Mouse (Mus musculus) limb, embryonic 12.5 days (tissue): ENCODE measurements at regions not wholly inside any gene's neighbourhood (a gene's known extent, or its start where the extent isn't known, plus 50 kb on each side); places are given as distances from the start of the nearest gene placed in this dataset.

ENCODE experiments used
- ATAC-seq: fragments of 200-750 bp; cut with Nextera tagmentation; 2 replicates; pipeline ENCODE4 v1.8.0; 2017; ENCODE audit warnings: low read depth, moderate TSS enrichment; ENCODE audit not compliant: insufficient number of reproducible peaks, insufficient read depth, low FRiP score, low TSS enrichment
- H3K27ac ChIP-seq: fragments of 300-500 bp; sonication (generic); 2 replicates; pipeline ENCODE4 v1.5.1; 2016; ENCODE audit warnings: mild to moderate bottlenecking, moderate library complexity
- H3K27me3 ChIP-seq: fragments of 300-500 bp; sonication (generic); 2 replicates; pipeline ENCODE4 v1.6.1; 2016; ENCODE audit warnings: mild to moderate bottlenecking, moderate library complexity
- H3K36me3 ChIP-seq: fragments of 300-500 bp; sonication (generic); 2 replicates; pipeline ENCODE4 v1.6.1; 2016; ENCODE audit warnings: mild to moderate bottlenecking, moderate library complexity
- H3K4me1 ChIP-seq: fragments of 300-500 bp; sonication (generic); replicated peaks from 2 replicates; pipeline ENCODE4 v1.6.1; 2016
- H3K4me2 ChIP-seq: fragments of 300-500 bp; sonication (generic); 2 replicates; pipeline ENCODE4 v1.6.1; 2016; ENCODE audit warnings: mild to moderate bottlenecking, moderate library complexity
- H3K4me3 ChIP-seq: fragments of 300-500 bp; sonication (generic); replicated peaks from 2 replicates; pipeline ENCODE4 v1.5.1; 2016; ENCODE audit warnings: mild to moderate bottlenecking
- H3K9ac ChIP-seq: fragments of 300-500 bp; sonication (generic); replicated peaks from 2 replicates; pipeline ENCODE4 v1.6.1; 2016; ENCODE audit warnings: mild to moderate bottlenecking, moderate library complexity
- H3K9me3 ChIP-seq: fragments of 300-500 bp; sonication (generic); 2 replicates; pipeline ENCODE4 v1.6.1; 2016; ENCODE audit warnings: mild to moderate bottlenecking, moderate library complexity
- WGBS: fragments of 180-500 bp; shearing (Covaris S2); methylation state at CpG from one replicate; pipeline ENCODE4 v1.1.7; 2016; 5-methylcytosine and 5-hydroxymethylcytosine counted together

DNA sequence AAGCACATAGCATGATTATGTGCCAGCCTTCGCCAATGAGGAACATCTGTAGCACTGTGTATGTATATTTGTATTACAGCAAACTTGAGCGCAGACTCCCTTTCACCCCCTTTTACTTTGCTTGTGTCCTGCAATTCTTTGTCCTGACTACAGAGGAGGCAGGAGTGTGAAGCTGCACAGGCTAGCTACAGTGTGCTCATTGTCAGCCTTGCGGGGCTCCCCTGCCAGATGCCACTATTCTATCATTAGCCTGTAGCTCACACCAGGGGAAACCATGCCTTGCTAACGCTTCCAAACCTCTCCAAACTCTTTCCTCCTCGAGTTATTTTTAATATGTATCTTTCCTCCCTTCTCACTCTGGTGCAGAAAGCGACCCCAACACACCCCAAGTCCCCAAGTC, 136.4 kb upstream of the Mpdz start:
- ATAC-seq: peak; percentile 66; the same call in 1 of the 2 replicates
- no peak overlapping the region for H3K9ac ChIP-seq
- H3K4me2 ChIP-seq: no peak overlapping the region
- H3K27me3 ChIP-seq: no peaks in the 10 kb centered on the region
- no peaks in the 10 kb centered on the region for H3K36me3 ChIP-seq
- H3K4me1 ChIP-seq: peaks cover 19% of the 10 kb centered on the region
- no peaks in the 10 kb centered on the region for H3K9me3 ChIP-seq
- peak overlapping the region; percentile 73 for H3K27ac ChIP-seq
- 42% methylated on average over 6 of the region's 6 CpGs for WGBS
- no peak overlapping the region for H3K4me3 ChIP-seq

- no peak for ATAC-seq
- Histone ChIP-seq H3K27me3 (no peaks in the 10 kb centered on the region), H3K9me3 (no peaks in the 10 kb centered on the region), H3K4me1 (peaks cover under 1% of the 10 kb centered on the region; the same call in 1 of the 2 replicates), H3K27ac (no peak overlapping the region), H3K9ac (no peak overlapping the region), H3K4me3 (no peak overlapping the region), H3K36me3 (no peaks in the 10 kb centered on the region), H3K4me2 (no peak overlapping the region)
- 81% methylated on average over 5 of the region's 5 CpGs for WGBS
Measured at GRCm38 (mm10) chr4:81573771-81574170, 131.2 kb upstream of the Mpdz start.

DNA sequence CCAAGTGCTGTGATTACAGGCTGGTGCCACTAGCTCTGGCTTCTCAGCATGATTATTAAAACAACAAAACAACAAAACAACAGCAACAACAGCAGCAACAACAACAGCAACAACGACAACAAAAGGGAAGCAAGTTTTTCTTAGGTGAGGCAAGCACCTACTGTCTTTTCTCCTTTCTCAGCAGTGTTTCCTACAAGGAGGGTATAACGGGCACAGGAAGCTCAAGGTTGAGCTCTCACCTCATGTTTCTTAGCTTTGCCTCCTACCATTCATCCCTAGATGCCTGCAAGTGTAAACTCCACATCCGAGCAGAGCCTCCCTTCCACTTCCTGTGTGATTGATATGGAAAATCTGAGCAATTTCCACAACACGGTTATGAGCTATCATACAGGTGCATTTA, 128.1 kb upstream of the Mpdz start:
- Histone ChIP-seq H3K4me1 (peaks cover 20% of the 10 kb centered on the region), H3K4me2 (no peak overlapping the region), H3K27ac (no peak overlapping the region), H3K9me3 (no peaks in the 10 kb centered on the region), H3K36me3 (no peaks in the 10 kb centered on the region), H3K4me3 (no peak overlapping the region), H3K27me3 (no peaks in the 10 kb centered on the region), H3K9ac (no peak overlapping the region)
- ATAC-seq: no peak
- WGBS: 68% methylated on average over 4 of the region's 4 CpGs

GRCm38 (mm10) chr4:81569531-81569930, 126.9 kb upstream of the Mpdz start:
- ATAC-seq: no peak
- 85% methylated on average over 3 of the region's 3 CpGs for WGBS
- Histone ChIP-seq H3K9me3 (no peaks in the 10 kb centered on the region), H3K4me1 (peaks cover 29% of the 10 kb centered on the region), H3K36me3 (no peaks in the 10 kb centered on the region), H3K27me3 (no peaks in the 10 kb centered on the region), H3K4me2 (no peak overlapping the region), H3K4me3 (no peak overlapping the region), H3K27ac (no peak overlapping the region), H3K9ac (no peak overlapping the region)

DNA sequence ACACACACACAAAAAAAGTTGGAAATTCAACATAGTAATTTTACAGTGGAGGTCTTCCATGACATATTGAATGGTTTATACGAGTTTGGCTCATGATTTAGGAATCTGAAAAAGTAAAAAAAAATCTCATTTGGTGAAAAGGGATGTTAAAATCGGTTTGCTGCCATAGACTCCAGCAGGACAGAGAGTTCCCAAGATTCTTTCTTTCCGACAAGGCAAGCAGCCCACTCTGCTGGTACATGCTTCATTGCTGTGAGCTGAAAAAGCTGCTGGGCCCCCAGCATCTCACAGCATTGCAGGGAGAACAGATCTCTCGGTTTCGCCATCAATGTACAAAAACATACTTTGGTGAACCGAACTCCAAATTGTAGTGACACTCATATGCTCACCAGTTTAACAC, 125.8 kb upstream of the Mpdz start:
- Histone ChIP-seq H3K27ac (no peak overlapping the region), H3K9ac (no peak overlapping the region), H3K27me3 (no peaks in the 10 kb centered on the region), H3K9me3 (no peaks in the 10 kb centered on the region), H3K4me2 (no peak overlapping the region), H3K4me3 (no peak overlapping the region), H3K4me1 (peaks cover 33% of the 10 kb centered on the region), H3K36me3 (no peaks in the 10 kb centered on the region)
- no peak for ATAC-seq
- WGBS: 81% methylated on average over 6 of the region's 6 CpGs

GRCm38 (mm10) chr4:81567928-81568327, 125.3 kb upstream of the Mpdz start:
- no peak overlapping the region for H3K4me2 ChIP-seq
- H3K4me3 ChIP-seq: no peak overlapping the region
- H3K9ac ChIP-seq: no peak overlapping the region
- 51% methylated on average over 5 of the region's 5 CpGs for WGBS
- no peaks in the 10 kb centered on the region for H3K9me3 ChIP-seq
- ATAC-seq: no peak
- no peaks in the 10 kb centered on the region for H3K36me3 ChIP-seq
- H3K27ac ChIP-seq: no peak overlapping the region
- no peaks in the 10 kb centered on the region for H3K27me3 ChIP-seq
- peaks cover 38% of the 10 kb centered on the region for H3K4me1 ChIP-seq

DNA sequence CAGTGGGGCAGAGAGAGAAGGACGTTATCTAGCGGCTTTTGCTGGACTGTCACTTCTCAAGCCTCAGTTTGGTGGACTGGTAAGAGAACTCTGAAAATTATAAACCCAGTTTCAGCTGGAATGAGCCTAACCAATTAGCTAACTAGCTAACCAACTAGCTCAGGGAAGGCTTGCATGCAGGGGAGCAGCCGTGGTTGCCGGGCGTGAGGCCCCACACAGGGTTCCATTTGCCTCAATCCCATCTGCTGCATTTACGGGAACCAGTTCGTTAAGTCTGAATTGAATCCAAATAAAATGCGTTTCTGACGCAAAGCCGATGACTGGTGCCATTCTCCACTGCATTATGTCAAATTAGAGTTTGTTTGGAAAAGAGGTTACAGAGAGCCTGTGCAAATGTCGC, 123.9 kb upstream of the Mpdz start:
- peaks cover 42% of the 10 kb centered on the region for H3K4me1 ChIP-seq
- no peak overlapping the region for H3K9ac ChIP-seq
- H3K4me3 ChIP-seq: no peak overlapping the region
- H3K27me3 ChIP-seq: no peaks in the 10 kb centered on the region
- H3K9me3 ChIP-seq: no peaks in the 10 kb centered on the region
- no peak for ATAC-seq
- WGBS: 45% methylated on average over 11 of the region's 11 CpGs
- H3K27ac ChIP-seq: peak overlapping the region; percentile 23; the same call in 1 of the 2 replicates
- peak overlapping the region; percentile 8; the same call in 1 of the 2 replicates for H3K4me2 ChIP-seq
- H3K36me3 ChIP-seq: no peaks in the 10 kb centered on the region

DNA sequence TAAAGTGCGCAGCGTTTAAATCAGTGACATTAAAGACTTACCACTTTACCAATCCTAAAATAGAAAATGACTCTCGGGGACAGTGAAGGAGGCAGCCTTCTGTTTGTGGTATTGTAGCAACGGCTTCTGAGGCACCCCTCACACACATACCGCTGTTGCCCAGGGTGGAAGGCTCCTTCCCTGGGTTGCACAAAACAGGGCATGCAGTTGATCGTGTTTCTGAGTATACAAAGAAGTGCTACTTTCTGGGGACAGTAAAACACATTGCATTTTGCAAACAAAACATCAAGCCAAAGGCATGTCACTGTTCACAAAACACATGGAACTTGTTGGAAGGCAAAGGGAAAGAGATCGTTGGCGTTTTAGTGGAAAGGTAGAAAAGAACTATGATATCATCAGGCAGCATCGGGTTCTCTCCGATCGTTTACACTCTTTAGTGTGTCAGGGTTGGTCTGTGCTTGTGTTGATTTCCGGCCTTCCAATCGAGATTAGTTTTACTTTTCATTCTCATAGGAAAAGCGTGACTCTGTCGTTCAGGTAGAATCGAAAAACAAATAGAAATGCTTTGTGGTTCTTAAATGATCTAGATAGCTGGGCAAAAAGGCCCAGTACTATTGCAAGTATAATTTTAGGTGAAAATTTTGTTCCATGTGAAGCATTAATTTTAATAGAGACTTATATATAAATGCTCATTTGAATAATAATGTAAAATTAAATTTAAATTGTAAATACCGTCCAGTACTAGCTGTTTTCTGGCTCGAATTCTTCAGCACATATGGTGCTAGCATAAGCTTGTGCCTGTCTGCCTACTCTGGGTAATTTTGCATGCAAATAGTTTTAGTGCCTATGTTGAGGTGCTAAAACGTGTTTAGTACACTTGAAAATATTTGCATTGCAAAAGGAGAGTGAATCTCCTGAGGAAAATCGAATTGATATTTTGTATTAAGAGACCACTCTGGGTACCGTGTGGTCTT, 123.1 kb upstream of the Mpdz start:
- H3K9me3 ChIP-seq: no peaks in the 10 kb centered on the region
- ATAC-seq: no peak
- WGBS: 82% methylated on average over 21 of the region's 21 CpGs
- no peaks in the 10 kb centered on the region for H3K27me3 ChIP-seq
- H3K4me2 ChIP-seq: 0 out of 2 replicates have a peak overlapping the region, but pooled peaks have one; percentile 8
- no peak overlapping the region for H3K9ac ChIP-seq
- H3K36me3 ChIP-seq: no peaks in the 10 kb centered on the region
- peaks cover 48% of the 10 kb centered on the region for H3K4me1 ChIP-seq
- no peak overlapping the region for H3K27ac ChIP-seq
- H3K4me3 ChIP-seq: no peak overlapping the region

GRCm38 (mm10) chr4:81564446-81564845, 121.8 kb upstream of the Mpdz start:
- peaks cover 48% of the 10 kb centered on the region for H3K4me1 ChIP-seq
- H3K27ac ChIP-seq: no peak overlapping the region
- 11% methylated on average over 6 of the region's 6 CpGs for WGBS
- H3K4me2 ChIP-seq: no peak overlapping the region
- no peak for ATAC-seq
- no peak overlapping the region for H3K9ac ChIP-seq
- no peaks in the 10 kb centered on the region for H3K27me3 ChIP-seq
- no peaks in the 10 kb centered on the region for H3K36me3 ChIP-seq
- no peaks in the 10 kb centered on the region for H3K9me3 ChIP-seq
- H3K4me3 ChIP-seq: no peak overlapping the region

- 18% methylated on average over 10 of the region's 10 CpGs for WGBS
- peak overlapping the region; percentile 56 for H3K27ac ChIP-seq
- H3K4me3 ChIP-seq: no peak overlapping the region
- H3K9me3 ChIP-seq: no peaks in the 10 kb centered on the region
- H3K4me2 ChIP-seq: peak overlapping the region; percentile 34
- no peaks in the 10 kb centered on the region for H3K36me3 ChIP-seq
- peaks cover 48% of the 10 kb centered on the region for H3K4me1 ChIP-seq
- no peak overlapping the region for H3K9ac ChIP-seq
- ATAC-seq: no peak
- no peaks in the 10 kb centered on the region for H3K27me3 ChIP-seq
Measured at GRCm38 (mm10) chr4:81563574-81563973, 121.0 kb upstream of the Mpdz start.

GRCm38 (mm10) chr4:81561453-81561852, 118.8 kb upstream of the Mpdz start:
- H3K9ac ChIP-seq: no peak overlapping the region
- 10% methylated on average over 4 of the region's 4 CpGs for WGBS
- H3K27me3 ChIP-seq: no peaks in the 10 kb centered on the region
- no peak overlapping the region for H3K27ac ChIP-seq
- peaks cover 33% of the 10 kb centered on the region for H3K4me1 ChIP-seq
- ATAC-seq: no peak
- H3K4me2 ChIP-seq: no peak overlapping the region
- no peaks in the 10 kb centered on the region for H3K9me3 ChIP-seq
- no peaks in the 10 kb centered on the region for H3K36me3 ChIP-seq
- H3K4me3 ChIP-seq: no peak overlapping the region
